Comparison of ENCODE assay signal across 18 mouse cellular contexts in the genomic region with DNA sequence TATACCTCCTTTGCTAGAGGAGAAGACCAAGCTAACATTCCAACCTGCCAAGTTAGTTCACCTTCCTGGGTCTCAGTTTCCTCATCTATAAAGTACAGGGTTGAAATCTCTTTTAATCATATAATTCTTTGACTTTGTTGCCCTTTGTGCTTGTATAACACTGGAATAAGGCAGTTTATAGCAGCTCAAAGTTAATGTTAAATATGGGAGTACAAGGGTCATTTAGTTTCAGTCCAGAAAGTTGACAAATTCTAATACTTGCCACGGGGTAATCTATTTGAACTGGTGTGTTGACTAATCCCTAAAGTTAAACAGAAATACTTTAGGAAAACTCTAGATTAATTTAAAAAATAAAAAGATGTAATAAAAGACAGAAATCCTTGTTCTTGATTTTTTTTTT.
"Had no signal": no experiment of that assay in that cellular context is flagged by ENCODE, and none has a peak within 500 bp of the region (broad histone marks: within the 10 kb centered on the region; RNA-seq: fewer than 3 reads in every experiment).

No protein-coding gene starts in this region.

- H3K9ac ChIP-seq: limb, embryonic 12.5 days; limb, embryonic 15.5 days; liver, embryonic 15.5 days; lung, embryonic 14.5 days; midbrain, embryonic 12.5 days; midbrain, embryonic 15.5 days; neural tube, embryonic 12.5 days; neural tube, embryonic 15.5 days had no signal

- H3K4me3 ChIP-seq: limb, embryonic 12.5 days; limb, embryonic 15.5 days; liver, embryonic 15.5 days; midbrain, embryonic 12.5 days; midbrain, embryonic 15.5 days; neural tube, embryonic 12.5 days; neural tube, embryonic 15.5 days had no signal

- DNase-seq: left cerebral cortex, postnatal 4 days; lung, embryonic 14.5 days; right cerebral cortex, adult 18-20 months; right cerebral cortex, postnatal 14 days; right cerebral cortex, postnatal 4 days; spleen, adult 18-20 months; thymus, adult 18-20 months; thymus, postnatal 36 days had no signal

- H3K36me3 ChIP-seq: limb, embryonic 12.5 days; limb, embryonic 15.5 days; liver, embryonic 15.5 days; midbrain, embryonic 12.5 days; neural tube, embryonic 12.5 days; neural tube, embryonic 15.5 days had no signal

- H3K27ac ChIP-seq: hindbrain, postnatal 0 days; limb, embryonic 12.5 days; limb, embryonic 15.5 days; liver, embryonic 15.5 days; macrophage; midbrain, embryonic 12.5 days; midbrain, embryonic 15.5 days; neural tube, embryonic 12.5 days; neural tube, embryonic 15.5 days had no signal

- H3K4me1 ChIP-seq: limb, embryonic 12.5 days; limb, embryonic 15.5 days; midbrain, embryonic 12.5 days; midbrain, embryonic 15.5 days; neural tube, embryonic 12.5 days; neural tube, embryonic 15.5 days had no signal

- H3K9me3 ChIP-seq: limb, embryonic 15.5 days; liver, embryonic 15.5 days; midbrain, embryonic 15.5 days; neural tube, embryonic 12.5 days; neural tube, embryonic 15.5 days had no signal

- H3K4me2 ChIP-seq: limb, embryonic 12.5 days; limb, embryonic 15.5 days; liver, embryonic 15.5 days; lung, embryonic 14.5 days; midbrain, embryonic 12.5 days; midbrain, embryonic 15.5 days; neural tube, embryonic 12.5 days; neural tube, embryonic 15.5 days had no signal

- H3K27me3 ChIP-seq: limb, embryonic 12.5 days; limb, embryonic 15.5 days; liver, embryonic 15.5 days; midbrain, embryonic 12.5 days; midbrain, embryonic 15.5 days; neural tube, embryonic 12.5 days; neural tube, embryonic 15.5 days had no signal

- ATAC-seq: lung, postnatal 0 days; midbrain, embryonic 15.5 days had no signal
